Mouse (Mus musculus): ENCODE results near the gene Cactin.

The Cactin gene

DNA sequence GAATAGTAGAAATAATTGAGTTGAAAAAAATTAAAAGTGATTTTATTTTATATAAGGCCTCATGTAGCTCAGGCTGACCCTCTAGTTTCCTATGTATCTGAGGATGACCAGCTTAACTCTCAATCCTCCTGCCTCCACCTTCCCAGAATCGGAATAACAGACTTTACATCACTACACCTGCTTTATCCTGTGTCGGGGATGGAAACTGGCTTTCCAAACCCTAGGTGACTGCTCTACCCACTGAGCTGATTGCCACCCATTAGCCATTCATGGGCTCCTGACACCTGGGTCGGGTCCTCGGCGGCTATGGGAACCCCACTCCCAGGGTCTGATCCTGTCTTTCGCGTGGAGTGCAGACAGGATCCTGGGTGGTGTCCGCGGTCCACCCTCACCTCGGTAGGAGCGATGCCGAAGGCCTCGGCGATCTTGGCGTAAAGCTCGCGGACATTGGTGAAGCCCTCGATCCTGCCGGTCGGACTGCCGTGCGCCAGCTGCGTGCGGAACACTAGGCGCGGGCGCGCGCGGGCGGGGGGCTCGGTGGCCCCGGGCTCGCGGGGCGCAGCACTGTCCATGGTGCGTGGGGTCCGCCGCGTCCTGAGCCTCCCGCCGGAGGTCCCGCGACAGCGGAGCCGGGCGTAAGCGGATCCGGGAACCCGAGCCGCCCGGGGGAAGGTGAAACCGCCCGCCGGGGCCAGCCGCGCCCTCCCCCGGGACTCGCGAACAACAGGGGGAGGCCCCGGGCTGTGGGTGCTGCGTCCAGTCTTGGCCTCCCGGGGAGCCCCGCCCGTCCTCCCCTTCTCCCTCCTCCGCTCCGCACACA lies 22.0 kb downstream of the Cactin start, which contains the start of gene Gipc3:
TSS of gene Gipc3 (minus strand) at position 581 of the 820 bp plus-strand sequence.
- no peak for DNase-seq (ENCODE audit: low spot score in 2 of 2)

DNA sequence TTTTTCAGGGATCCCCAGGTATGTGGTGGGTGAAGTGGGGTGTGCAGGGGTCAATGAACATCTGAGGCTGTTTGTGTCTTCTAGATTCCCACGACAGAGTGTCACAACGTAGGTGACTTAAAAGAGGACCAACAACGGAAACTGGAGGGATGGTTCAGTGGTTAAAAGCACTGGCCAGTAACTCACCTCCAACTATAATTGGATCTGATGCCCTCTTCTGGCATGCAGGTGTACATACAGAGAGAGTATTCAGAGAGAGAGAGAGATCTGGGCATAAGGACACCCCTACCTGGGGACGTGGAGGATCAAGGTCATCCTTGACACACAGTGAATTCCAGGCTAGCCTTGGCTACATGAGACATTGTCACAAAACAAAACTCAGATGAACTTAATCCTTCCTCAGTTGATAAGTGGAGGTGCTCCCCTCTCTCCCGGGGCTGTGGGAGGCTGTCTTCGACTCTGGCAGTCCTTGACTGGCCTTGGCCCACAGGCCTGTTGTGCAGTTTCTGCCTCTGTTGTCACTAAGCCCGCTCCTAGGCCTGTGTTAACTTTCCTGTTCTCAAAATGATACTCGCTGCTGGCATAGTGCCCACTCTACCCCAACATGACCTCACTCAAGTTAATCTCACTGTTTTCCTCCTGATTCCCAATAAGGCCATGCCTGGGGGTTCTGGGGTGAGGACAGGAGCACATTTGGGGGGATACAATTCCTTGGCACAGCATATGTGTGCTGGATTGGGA lies 23.7 kb downstream of the Cactin start:
- DNase-seq (ENCODE audit: low spot score in 2 of 2) = no peak

- DNase-seq (ENCODE audit: low spot score in 2 of 2) = no peak
These were observed 24.2 kb downstream of the Cactin start for GRCm38 (mm10) chr10:81345162-81345534.

- peak; percentile 61 to 63 for DNase-seq (ENCODE audit: low spot score in 2 of 2)
These were observed 25.7 kb downstream of the Cactin start for GRCm38 (mm10) chr10:81346453-81347067.

- no peak for DNase-seq (ENCODE audit: low spot score in 2 of 2)
These were observed 28.2 kb downstream of the Cactin start for GRCm38 (mm10) chr10:81349146-81349545.

- no peak for DNase-seq (ENCODE audit: low spot score in 2 of 2)
These were observed 29.1 kb downstream of the Cactin start for GRCm38 (mm10) chr10:81349961-81350350.

DNA sequence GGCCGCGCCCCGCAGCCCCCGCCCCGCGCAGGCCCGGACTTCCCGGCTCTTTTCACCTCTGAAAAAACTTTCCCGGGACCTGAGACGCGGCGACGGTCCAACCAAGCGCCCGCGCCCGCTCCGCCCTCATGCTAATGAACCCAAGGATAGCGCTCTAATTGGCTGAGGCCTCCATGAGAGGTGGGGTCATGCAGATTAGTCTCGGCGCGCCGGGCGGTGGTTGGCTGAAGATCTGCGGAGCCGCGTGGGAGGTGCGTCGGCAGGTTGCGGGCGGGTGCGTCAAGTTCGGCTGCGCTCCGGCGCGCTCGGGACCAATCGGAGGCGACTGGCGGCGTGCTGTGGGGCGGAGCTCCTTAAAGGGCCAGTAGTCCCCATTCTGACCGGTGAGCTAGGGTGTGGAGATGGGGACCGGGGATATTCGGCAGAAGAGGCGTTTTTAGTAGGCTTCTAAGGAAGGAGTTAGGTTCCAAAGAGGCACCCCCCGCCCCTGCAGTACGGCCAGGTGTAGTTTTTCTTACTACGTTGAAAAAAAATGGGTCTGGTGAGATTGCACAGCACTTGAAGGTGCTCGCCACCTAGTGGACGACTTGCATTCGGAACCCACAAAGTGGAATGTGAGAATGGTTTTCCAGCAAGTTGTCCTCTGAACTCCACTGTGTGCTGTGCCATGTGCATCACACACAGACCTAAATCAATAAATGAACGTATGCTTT lies 29.6 kb downstream of the Cactin start, which contains the start of gene Hmg20b:
TSS of gene Hmg20b (minus strand) at position 130 of the 713 bp plus-strand sequence.
- peak; percentile 94 to 99 for DNase-seq (ENCODE audit: low spot score in 2 of 2)

DNA sequence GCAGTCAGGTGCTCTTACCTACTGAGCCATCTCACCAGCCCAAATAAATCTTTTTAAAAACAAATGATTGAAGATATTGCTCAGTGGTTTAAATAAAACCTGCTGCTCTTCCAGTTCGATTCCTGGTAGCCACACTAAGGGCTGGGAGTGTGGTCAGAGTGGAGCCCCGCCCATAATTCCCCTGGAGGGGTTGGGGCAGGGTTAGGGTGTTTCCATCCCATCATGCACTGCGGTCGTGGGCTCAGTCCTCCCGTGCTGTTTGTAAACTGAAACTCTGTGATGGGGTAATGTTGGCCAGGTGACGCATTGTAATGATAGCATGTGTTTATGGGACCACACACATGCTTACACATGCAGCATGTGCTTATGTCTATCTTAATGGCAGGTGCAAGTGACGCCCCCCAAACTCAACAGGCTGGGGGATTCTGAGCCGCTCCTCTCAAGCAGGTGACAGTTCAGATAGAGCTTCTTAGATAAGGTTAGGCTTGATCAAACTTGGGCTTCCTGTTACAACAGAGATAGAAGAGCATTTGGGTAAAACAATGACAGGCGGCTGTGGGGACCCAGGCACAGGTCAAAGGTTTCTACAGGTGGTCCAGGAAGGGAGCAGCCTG lies 30.9 kb downstream of the Cactin start:
- no peak for DNase-seq (ENCODE audit: low spot score in 2 of 2)

DNA sequence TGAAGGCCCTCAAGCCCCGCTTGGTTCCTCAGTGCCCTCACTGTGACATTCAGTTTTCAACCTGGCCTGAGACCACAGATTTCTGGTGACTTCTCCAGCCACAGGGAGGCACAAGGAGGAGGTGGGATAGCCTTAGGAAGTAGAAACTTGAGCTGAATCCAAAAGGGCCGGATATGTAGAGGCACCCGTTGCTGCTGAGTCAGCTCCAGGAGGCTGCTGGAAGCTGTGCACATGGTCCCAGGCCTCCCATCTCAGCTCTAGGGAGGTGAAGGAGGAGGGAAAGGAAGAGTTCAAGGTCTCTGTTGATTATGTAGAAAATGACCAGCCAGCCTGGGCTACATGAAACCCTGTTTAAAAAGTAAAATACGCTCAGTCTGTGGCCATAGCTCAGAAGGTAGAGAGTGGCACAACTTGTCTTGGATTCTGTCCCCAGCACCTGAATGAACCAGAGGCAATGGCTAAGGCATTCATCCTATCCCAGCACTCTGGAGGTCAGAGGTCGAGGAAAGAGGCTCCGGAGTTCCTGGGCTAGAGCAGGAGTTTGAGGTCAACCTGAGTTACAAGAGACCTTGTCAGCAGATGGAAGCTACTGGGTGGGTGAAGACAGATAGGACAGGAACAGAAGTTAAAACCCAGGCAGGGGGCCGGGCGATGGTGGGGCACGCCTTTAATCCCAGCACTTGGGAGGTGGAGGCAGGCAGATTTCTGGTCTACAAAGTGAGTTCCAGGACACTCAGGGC lies 34.0 kb downstream of the Cactin start:
- DNase-seq (ENCODE audit: low spot score in 2 of 2) = no peak

DNA sequence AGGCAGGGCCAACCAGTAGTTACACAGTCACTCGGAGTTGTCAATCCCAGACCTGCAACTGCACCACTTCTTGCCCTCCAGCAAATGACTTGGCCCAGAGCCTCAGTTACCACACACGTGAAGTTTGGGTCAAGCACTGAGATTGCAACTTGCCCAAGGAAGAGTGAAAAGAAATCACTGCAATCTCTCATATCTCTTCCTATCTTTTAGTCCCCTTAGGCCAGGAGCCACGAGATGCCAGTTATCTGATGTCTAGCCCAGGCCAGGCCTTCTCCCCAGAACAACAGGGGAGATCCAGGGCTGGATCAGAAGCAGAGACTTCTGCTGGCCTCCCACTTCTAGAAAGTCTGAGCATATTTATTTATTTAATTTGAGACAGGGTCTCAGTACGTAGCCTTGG lies 34.6 kb downstream of the Cactin start:
- DNase-seq (ENCODE audit: low spot score in 2 of 2) = no peak

GRCm38 (mm10) chr10:81356352-81356990 lies 35.6 kb downstream of the Cactin start:
- no peak for DNase-seq (ENCODE audit: low spot score in 2 of 2)

DNA sequence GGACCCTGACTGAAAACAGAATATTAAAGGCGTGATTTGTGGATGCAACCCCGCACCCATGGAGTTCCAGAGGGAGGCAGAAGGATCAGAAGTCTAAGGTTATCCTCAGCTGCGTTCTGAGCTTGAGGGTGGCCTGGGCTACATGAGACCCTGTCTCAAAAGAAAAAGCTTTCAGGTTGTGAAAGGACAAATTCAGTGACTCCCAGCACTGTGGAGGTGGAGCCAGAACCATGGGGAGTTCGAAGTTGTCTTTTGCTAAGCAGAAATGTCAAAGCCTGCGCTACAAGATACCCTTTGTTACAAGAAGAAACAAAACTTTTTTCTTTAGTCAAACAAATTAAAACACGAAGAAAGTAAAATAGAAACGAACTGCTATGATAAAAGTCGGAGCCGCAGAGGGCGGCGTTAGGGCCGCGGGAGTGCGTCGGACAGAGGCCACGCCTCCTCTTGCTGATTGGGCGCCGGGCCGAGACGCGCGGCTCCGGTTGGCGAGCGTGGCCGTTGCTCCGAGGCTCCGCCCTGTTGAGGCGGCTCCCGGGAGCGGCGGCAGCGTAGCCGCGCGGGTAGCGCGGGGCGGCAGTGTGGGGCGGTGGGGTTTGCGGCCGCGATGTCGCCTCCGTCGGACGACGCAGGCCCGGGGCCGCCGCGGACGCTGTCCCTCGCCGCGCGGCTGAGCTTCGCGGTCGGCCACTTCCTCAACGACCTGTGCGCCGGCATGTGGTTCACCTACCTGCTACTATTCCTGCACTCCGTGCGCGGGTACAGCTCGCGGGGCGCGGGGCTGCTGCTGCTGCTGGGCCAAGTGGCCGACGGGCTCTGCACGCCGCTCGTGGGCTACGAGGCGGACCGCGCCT lies 36.3 kb downstream of the Cactin start, which contains the start of gene Mfsd12:
TSS of gene Mfsd12 (plus strand) at position 501 of the 854 bp plus-strand sequence.
- DNase-seq (ENCODE audit: low spot score in 2 of 2) = peak; percentile 72 to 87

GRCm38 (mm10) chr10:81358209-81358608 lies 37.3 kb downstream of the Cactin start:
- DNase-seq (ENCODE audit: low spot score in 2 of 2) = no peak

- no peak for DNase-seq (ENCODE audit: low spot score in 2 of 2)
These were observed 37.9 kb downstream of the Cactin start for GRCm38 (mm10) chr10:81358841-81359240.

GRCm38 (mm10) chr10:81360721-81361120 lies 39.8 kb downstream of the Cactin start:
- no peak for DNase-seq (ENCODE audit: low spot score in 2 of 2)

DNA sequence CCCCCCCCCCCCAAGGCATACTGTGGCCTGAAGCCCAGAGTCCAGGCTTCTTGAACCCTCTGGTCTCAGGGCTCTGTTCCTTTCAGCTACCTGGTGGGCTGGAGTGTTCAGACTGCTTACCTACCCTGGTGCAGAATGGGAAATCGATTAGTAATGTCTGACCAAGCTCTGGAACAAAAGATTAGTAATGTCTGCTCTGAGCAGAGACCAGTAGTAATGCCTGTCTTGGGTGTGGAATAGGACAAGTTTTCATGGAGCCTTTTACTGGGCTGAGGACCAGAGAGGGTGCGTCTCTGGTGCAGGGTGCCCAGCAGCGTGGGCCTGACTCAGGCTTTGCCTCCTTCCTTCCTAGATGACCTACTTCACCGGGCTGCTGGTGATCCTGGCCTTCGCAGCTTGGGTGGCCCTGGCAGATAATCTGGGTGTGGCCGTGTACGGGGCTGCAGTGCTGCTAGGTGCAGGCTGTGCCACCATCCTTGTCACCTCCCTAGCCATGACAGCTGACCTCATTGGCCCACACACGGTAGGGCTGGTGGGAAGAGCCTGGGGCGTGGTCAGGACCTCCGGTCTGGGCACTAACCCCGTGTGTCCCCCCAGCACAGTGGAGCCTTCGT lies 41.5 kb downstream of the Cactin start:
- no peak for DNase-seq (ENCODE audit: low spot score in 2 of 2)

DNA sequence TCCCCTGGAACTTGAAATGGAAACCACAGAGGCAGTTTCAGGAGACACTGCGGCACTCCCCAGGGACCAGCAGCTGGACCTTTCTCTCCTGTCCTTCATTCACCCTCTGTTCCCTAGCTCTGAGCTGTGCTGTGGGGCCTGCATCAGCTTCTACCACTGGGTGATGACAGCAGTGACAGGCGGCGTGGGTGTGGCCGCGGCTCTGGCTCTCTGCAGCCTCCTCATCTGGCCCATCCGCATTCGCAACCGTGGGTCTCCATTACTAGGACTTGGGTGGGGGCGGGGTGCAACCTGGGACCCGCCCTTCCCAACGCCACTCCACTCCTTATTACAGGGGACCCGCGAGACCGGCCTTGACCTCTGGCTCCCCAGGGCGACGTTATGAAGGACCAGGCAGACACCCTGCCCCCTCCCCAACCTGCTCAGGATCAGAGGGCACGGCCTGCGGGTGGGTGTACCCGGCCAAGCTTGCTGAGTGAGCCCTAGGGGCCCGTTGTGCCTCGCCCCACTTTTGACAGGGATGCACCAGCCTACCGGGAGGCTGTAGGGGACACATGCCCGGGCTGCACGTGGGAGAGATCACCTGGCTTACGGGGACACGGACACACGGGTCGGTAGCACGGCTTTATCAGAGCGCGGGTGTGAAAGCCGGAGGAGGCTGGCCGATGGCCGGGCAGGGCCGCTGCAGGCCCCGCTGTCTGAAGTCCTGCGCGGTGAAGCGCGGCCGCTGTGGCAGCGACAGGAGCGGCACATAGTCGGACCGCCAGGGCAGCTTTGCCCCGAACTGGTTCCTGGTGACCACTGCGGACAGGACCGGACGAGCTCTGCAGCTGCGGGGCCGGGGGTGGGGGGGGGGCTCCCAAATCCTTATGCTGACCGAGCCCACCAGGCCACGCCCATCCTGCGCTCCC lies 42.8 kb downstream of the Cactin start:
- DNase-seq (ENCODE audit: low spot score in 2 of 2) = no peak

- no peak for DNase-seq (ENCODE audit: low spot score in 2 of 2)
These were observed 43.8 kb downstream of the Cactin start for GRCm38 (mm10) chr10:81364666-81365065.
